In genomic region chr2:152080685-152081541, GRCm38 (mm10) we compare ENCODE assay signal across 8 mouse cellular contexts. TPM values are rescaled to one million over a fixed set of nuclear protein-coding genes. Genes with fewer than 3 reads are reported as not detected.
DNase-seq lines count a peak whose midpoint lies in the region; ATAC-seq and TF ChIP-seq lines count a peak whose summit lies in the region.

Gene Scrt2 (plus strand): TSS chr2:152081529.

- peak within 1 kb of the TSS; percentile 79 for H3K4me3 ChIP-seq in cerebellum, adult 2 months (replicated peaks; ENCODE audit: insufficient read depth, low read depth, low read length)
- H3K4me3 ChIP-seq in forebrain, embryonic 14.5 days (ENCODE audit: low read depth, low read length) = peak within 1 kb of the TSS; percentile 92
- H3K4me3 ChIP-seq in intestine, embryonic 14.5 days (ENCODE audit: low read depth, low read length) = peak within 1 kb of the TSS; percentile 22
- peak within 1 kb of the TSS; percentile 22 for H3K4me3 ChIP-seq in liver, postnatal 0 days (ENCODE audit: low read depth, low read length)
- peak within 1 kb of the TSS; percentile 39 for H3K4me3 ChIP-seq in stomach, embryonic 16.5 days (replicated peaks; ENCODE audit: low read length)

- ATAC-seq in forebrain, embryonic 14.5 days = peak; percentile 79
- ATAC-seq in intestine, embryonic 14.5 days (replicated peaks; ENCODE audit: low FRiP score, low TSS enrichment, low read depth) = no peak
- no peak for ATAC-seq in liver, postnatal 0 days
- ATAC-seq in stomach, embryonic 16.5 days (ENCODE audit: insufficient read depth, low FRiP score) = no peak

- H3K9me3 ChIP-seq in forebrain, embryonic 14.5 days (replicated peaks; ENCODE audit: control insufficient read depth, low read length) = no peaks in the 10 kb centered on the region
- no peaks in the 10 kb centered on the region for H3K9me3 ChIP-seq in intestine, embryonic 14.5 days (ENCODE audit: control insufficient read depth, low read length)
- no peaks in the 10 kb centered on the region for H3K9me3 ChIP-seq in liver, postnatal 0 days (ENCODE audit: low read length)
- no peaks in the 10 kb centered on the region for H3K9me3 ChIP-seq in stomach, embryonic 16.5 days (replicated peaks; ENCODE audit: control insufficient read depth, low read length)

- DNase-seq in cerebellum, adult 2 months = peak; percentile 38 to 57
- DNase-seq in cerebellum, postnatal 36 days = no peak
- DNase-seq in B cell, adult 2 months = peak; percentile 54 to 59
- DNase-seq in forebrain, embryonic 14.5 days (ENCODE audit: low spot score) = peak; percentile 92
- DNase-seq in intestine, embryonic 14.5 days (ENCODE audit: low spot score) = peak; percentile 56
- peak; percentile 44 for DNase-seq in liver, postnatal 0 days
- no peak for DNase-seq in yolk sac, embryonic 10.5 days (ENCODE audit: low spot score)

- TF ChIP-seq CTCF in cerebellum, adult 2 months (IDR thresholded peaks at IDR 0.05; ENCODE audit: borderline replicate concordance, insufficient read depth, low read depth, low read length) = no peak
- no peak for TF ChIP-seq CTCF in liver, postnatal 0 days (IDR thresholded peaks at IDR 0.05; ENCODE audit: low read depth)

- TF ChIP-seq EP300 in liver, postnatal 0 days (IDR thresholded peaks at IDR 0.05; ENCODE audit: low read depth) = no peak

- 0 out of 2 replicates have a peak, but pooled peaks have one; percentile 1 for TF ChIP-seq POLR2A in cerebellum, adult 2 months (IDR thresholded peaks at IDR 0.05; ENCODE audit: borderline replicate concordance, insufficient read depth, low read length)

- peak within 1 kb of the TSS; percentile 99 for H3K9ac ChIP-seq in forebrain, embryonic 14.5 days (ENCODE audit: low read length)
- no peak within 1 kb of the TSS for H3K9ac ChIP-seq in intestine, embryonic 14.5 days (ENCODE audit: low read length)
- H3K9ac ChIP-seq in liver, postnatal 0 days (replicated peaks) = no peak within 1 kb of the TSS
- no peak within 1 kb of the TSS for H3K9ac ChIP-seq in stomach, embryonic 16.5 days (ENCODE audit: low read length)

- peaks cover 4% of the 10 kb centered on the region; the same call in 1 of the 2 replicates for H3K4me1 ChIP-seq in cerebellum, adult 2 months (ENCODE audit: control insufficient read depth, insufficient read depth, low read length)
- peaks cover 21% of the 10 kb centered on the region for H3K4me1 ChIP-seq in forebrain, embryonic 14.5 days (ENCODE audit: control insufficient read depth, insufficient read depth, low read length)
- no peaks in the 10 kb centered on the region; the same call in 1 of the 2 replicates for H3K4me1 ChIP-seq in intestine, embryonic 14.5 days (replicated peaks; ENCODE audit: control insufficient read depth, insufficient read depth, low read length)
- peaks cover 6% of the 10 kb centered on the region for H3K4me1 ChIP-seq in liver, postnatal 0 days (ENCODE audit: insufficient read depth)
- peaks cover 4% of the 10 kb centered on the region for H3K4me1 ChIP-seq in stomach, embryonic 16.5 days (ENCODE audit: control insufficient read depth, insufficient read depth, low read length)

- H3K4me2 ChIP-seq in forebrain, embryonic 14.5 days (ENCODE audit: low read length) = peak within 1 kb of the TSS; percentile 83
- peak within 1 kb of the TSS; percentile 63 for H3K4me2 ChIP-seq in intestine, embryonic 14.5 days (ENCODE audit: low read length)
- H3K4me2 ChIP-seq in liver, postnatal 0 days (ENCODE audit: low read depth, low read length) = peak within 1 kb of the TSS; percentile 50
- peak within 1 kb of the TSS; percentile 54 for H3K4me2 ChIP-seq in stomach, embryonic 16.5 days (ENCODE audit: low read depth, low read length)

- 1% methylated on average over 24 of the region's 24 CpGs for WGBS in cerebellum, adult 2 months
- WGBS in forebrain, embryonic 14.5 days = under 1% methylated on average over 24 of the region's 24 CpGs
- WGBS in intestine, embryonic 14.5 days = 2% methylated on average over 22 of the region's 24 CpGs
- 2% methylated on average over 24 of the region's 24 CpGs for WGBS in liver, postnatal 0 days (ENCODE audit: insufficient replicate concordance)
- 2% methylated on average over 24 of the region's 24 CpGs for WGBS in stomach, embryonic 16.5 days

- no peak within 1 kb of the TSS for H3K27ac ChIP-seq in cerebellum, adult 2 months (ENCODE audit: insufficient read depth, low read length)
- peak within 1 kb of the TSS; percentile 97 for H3K27ac ChIP-seq in forebrain, embryonic 14.5 days (ENCODE audit: low read depth, low read length)
- no peak within 1 kb of the TSS for H3K27ac ChIP-seq in intestine, embryonic 14.5 days (ENCODE audit: low read depth)
- no peak within 1 kb of the TSS for H3K27ac ChIP-seq in liver, postnatal 0 days (ENCODE audit: low read depth)
- H3K27ac ChIP-seq in stomach, embryonic 16.5 days (ENCODE audit: low read length) = no peak within 1 kb of the TSS

- no peaks in the 10 kb centered on the region for H3K27me3 ChIP-seq in cerebellum, adult 2 months (ENCODE audit: control insufficient read depth, insufficient read depth, low read length)
- H3K27me3 ChIP-seq in forebrain, embryonic 14.5 days (replicated peaks; ENCODE audit: control insufficient read depth, insufficient read depth, low read length) = no peaks in the 10 kb centered on the region
- peaks cover 67% of the 10 kb centered on the region for H3K27me3 ChIP-seq in intestine, embryonic 14.5 days (replicated peaks; ENCODE audit: control insufficient read depth, insufficient read depth, low read length)
- peaks cover 54% of the 10 kb centered on the region for H3K27me3 ChIP-seq in liver, postnatal 0 days (ENCODE audit: insufficient read depth, low read length)
- H3K27me3 ChIP-seq in stomach, embryonic 16.5 days (ENCODE audit: control insufficient read depth, insufficient read depth, low read length) = peaks cover 43% of the 10 kb centered on the region

- no peaks in the 10 kb centered on the region; the same call in 1 of the 2 replicates for H3K36me3 ChIP-seq in forebrain, embryonic 14.5 days (ENCODE audit: control insufficient read depth, insufficient read depth, low read length)
- H3K36me3 ChIP-seq in intestine, embryonic 14.5 days (ENCODE audit: control insufficient read depth, insufficient read depth, low read length) = no peaks in the 10 kb centered on the region
- H3K36me3 ChIP-seq in liver, postnatal 0 days (replicated peaks; ENCODE audit: insufficient read depth, low read length) = no peaks in the 10 kb centered on the region
- no peaks in the 10 kb centered on the region for H3K36me3 ChIP-seq in stomach, embryonic 16.5 days (ENCODE audit: control insufficient read depth, insufficient read depth, low read length)

RNA-seq across cellular contexts. Expression of gene Scrt2, which starts in this region (rescaled TPM):
- 14.8 and 15.4 TPM in 2 replicates for polyA plus RNA-seq in cerebellum, adult 2 months (2012; rRNA removed)
- polyA plus RNA-seq in forebrain, embryonic 14.5 days (2014; fragmentation: Nextera tagmentation; extraction: Ambion mirVana) = 16.1 and 16.2 TPM in 2 replicates
- 0.07 and 0.08 TPM in 2 replicates for polyA plus RNA-seq in intestine, embryonic 14.5 days (2014; fragmentation: Nextera tagmentation; extraction: Ambion mirVana)
- polyA plus RNA-seq in liver, postnatal 0 days (2015; fragmentation: Nextera tagmentation; extraction: Ambion mirVana) = not detected in 2 replicates
- 0.06 TPM in 1 of 2 replicates, not detected in the other for polyA plus RNA-seq in stomach, embryonic 16.5 days (2015; fragmentation: Nextera tagmentation; extraction: Ambion mirVana)

Comparison
In these comparisons a context has a peak if more than half of its experiments do, and no peak if none do; other contexts are left out.
1. RNA of gene Scrt2 (polyA plus RNA-seq): 16.1 to 16.2 TPM in forebrain, embryonic 14.5 days and 14.8 to 15.4 TPM in cerebellum, adult 2 months; 0.07 to 0.08 TPM in intestine, embryonic 14.5 days, 0.06 TPM in stomach, embryonic 16.5 days and not detected in liver, postnatal 0 days; every median in the first group is over 10 times any median in the second.
2. DNase-seq: peak in cerebellum, adult 2 months (2 of 2), B cell, adult 2 months (2 of 2) and forebrain, embryonic 14.5 days (single experiment); none in cerebellum, postnatal 36 days (0 of 2) and yolk sac, embryonic 10.5 days (single experiment).
3. Peak in DNase-seq, H3K4me3 ChIP-seq and H3K4me2 ChIP-seq in intestine, embryonic 14.5 days; RNA of the gene not detected or under 1 TPM.
4. Peak in DNase-seq, H3K4me3 ChIP-seq and H3K4me2 ChIP-seq in liver, postnatal 0 days; RNA of the gene not detected or under 1 TPM.
5. H3K4me3 ChIP-seq: peak in every context shown above with its lines; median percentile 92 in forebrain, embryonic 14.5 days; 79 in cerebellum, adult 2 months; 39 in stomach, embryonic 16.5 days; 22 in intestine, embryonic 14.5 days; 22 in liver, postnatal 0 days.
6. Peak in every context shown above with its lines, with median percentiles within 50 percentile points of each other: H3K4me2 ChIP-seq.